Mouse (Mus musculus) leukemia stem cell, adult 10-12 weeks (primary cell): ENCODE results near the gene Olfr394. TPM values are rescaled to one million over a fixed set of nuclear protein-coding genes. Genes with fewer than 3 reads are reported as not detected.

Source experiments
- polyA plus RNA-seq: library from polyadenylated mRNA; stranded (reverse); fragments of >175 nt; gene quantifications from 2 replicates; pipeline ENCODE4 v1.2.3, GENCODE M21; 2012; ENCODE audit warnings: low replicate concordance

Olfr394 gene
- polyA plus RNA-seq = not detected in 2 replicates

GRCm38 (mm10) chr11:73890671-73891070 is at the start of gene Olfr394:
Gene Olfr394 (minus strand): TSS chr11:73890771.

GRCm38 (mm10) chr11:73936377-73936776 is 45.8 kb upstream of the Olfr394 start, which contains the start of gene Olfr23:
Gene Olfr23 (plus strand): TSS chr11:73936677.

GRCm38 (mm10) chr11:73909199-73909598 is 18.6 kb upstream of the Olfr394 start, which contains the start of gene Olfr395:
Gene Olfr395 (minus strand): TSS chr11:73909299.

GRCm38 (mm10) chr11:73851354-73851753 is 39.2 kb downstream of the Olfr394 start, which contains the start of gene Olfr393:
Gene Olfr393 (minus strand): TSS chr11:73851454.

Other genes with a start within 250 kb of the Olfr394 start
- gene Zfp735, start 202.0 kb downstream of the Olfr394 start, polyA plus RNA-seq = not detected in 2 replicates
- gene Olfr389, start 110.1 kb downstream of the Olfr394 start, polyA plus RNA-seq = not detected in 2 replicates
- gene Olfr390, start 107.8 kb downstream of the Olfr394 start, polyA plus RNA-seq = not detected in 2 replicates
- not detected in 2 replicates for gene Olfr391-ps, start 87.7 kb downstream of the Olfr394 start, polyA plus RNA-seq
- not detected in 2 replicates for gene Olfr392, start 73.7 kb downstream of the Olfr394 start, polyA plus RNA-seq
- not detected in 2 replicates for gene Olfr393, start 39.3 kb downstream of the Olfr394 start, polyA plus RNA-seq
- not detected in 2 replicates for gene Olfr395, start 18.5 kb upstream of the Olfr394 start, polyA plus RNA-seq
- not detected in 2 replicates for gene Olfr23, start 45.9 kb upstream of the Olfr394 start, polyA plus RNA-seq
- gene Olfr397, start 70.0 kb upstream of the Olfr394 start, polyA plus RNA-seq = not detected in 2 replicates
- gene Olfr398, start 99.6 kb upstream of the Olfr394 start, polyA plus RNA-seq = not detected in 2 replicates
- not detected in 2 replicates for gene Olfr139, start 165.8 kb upstream of the Olfr394 start, polyA plus RNA-seq
- 0.18 TPM in 1 of 2 replicates, not detected in the other for gene Olfr399, start 165.8 kb upstream of the Olfr394 start, polyA plus RNA-seq
- 0.06 TPM in 1 of 2 replicates, not detected in the other for gene Zfp616, start 179.2 kb upstream of the Olfr394 start, polyA plus RNA-seq
- gene Olfr401, start 222.9 kb upstream of the Olfr394 start, polyA plus RNA-seq = not detected in 2 replicates